In the genomic region with DNA sequence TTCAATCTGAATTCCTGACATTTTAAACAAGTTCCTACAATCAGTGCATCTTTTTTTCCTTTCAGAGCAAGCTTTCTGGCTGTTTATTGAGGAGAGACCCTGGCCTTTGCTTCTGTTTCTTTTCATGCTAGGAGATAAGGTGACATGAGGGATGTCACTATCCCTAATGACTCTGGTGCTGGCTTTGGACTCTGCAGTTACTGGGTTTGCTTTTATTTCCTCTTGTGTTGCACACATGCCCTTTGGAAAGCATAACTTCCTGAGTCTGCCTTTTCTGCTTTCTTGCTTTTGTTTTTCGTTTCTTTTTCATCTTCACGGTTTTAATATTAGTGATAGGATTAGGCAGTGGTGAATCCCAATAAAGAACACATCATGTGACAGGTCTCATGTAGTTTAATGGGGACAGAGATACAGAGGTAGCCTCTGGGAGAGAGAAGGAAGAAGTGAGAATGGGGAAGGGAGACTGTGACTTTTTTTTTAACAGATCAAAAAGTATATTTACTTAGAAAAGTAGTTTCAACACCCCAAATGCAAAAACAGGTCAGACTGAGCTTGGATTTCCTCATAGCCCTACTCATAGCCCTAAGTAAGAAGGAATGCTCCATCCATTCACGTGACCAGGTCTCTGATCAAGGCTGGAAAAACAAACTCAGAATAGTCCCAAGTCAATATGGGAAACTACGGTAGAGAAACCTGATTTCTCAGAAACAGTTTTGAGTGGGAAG, we compare ENCODE assay signal across 33 mouse cellular contexts.
DNase-seq lines count a peak whose midpoint lies in the region; ATAC-seq and TF ChIP-seq lines count a peak whose summit lies in the region.
"Had no signal": no experiment of that assay in that cellular context is flagged by ENCODE, and none has a peak within 500 bp of the region (broad histone marks: within the 10 kb centered on the region; RNA-seq: fewer than 3 reads in every experiment).

No protein-coding gene starts in this region.

- WGBS in lung, postnatal 0 days = 48% methylated on average over 4 of the region's 4 CpGs

- peak; percentile 57 for ATAC-seq in lung, postnatal 0 days
- ATAC-seq in megakaryocyte progenitor cell, adult 5-6 weeks (replicated peaks; ENCODE audit: poor library complexity) = peak; percentile 74
- ATAC-seq: forebrain, embryonic 13.5 days; forebrain, postnatal 0 days; hindbrain, postnatal 0 days; inflammation-experienced regulatory T-cells, adult 6 months; intestine, embryonic 16.5 days; Patski had no signal

- no peak overlapping the region for H3K9ac ChIP-seq in lung, postnatal 0 days (replicated peaks; ENCODE audit: low read depth)
- H3K9ac ChIP-seq: embryonic facial prominence, embryonic 13.5 days; forebrain, embryonic 13.5 days; forebrain, postnatal 0 days; heart, embryonic 13.5 days; hindbrain, embryonic 14.5 days had no signal

- no peak overlapping the region for H3K4me3 ChIP-seq in lung, postnatal 0 days (ENCODE audit: low read depth, low read length)
- H3K4me3 ChIP-seq: embryonic facial prominence, embryonic 10.5 days; embryonic facial prominence, embryonic 13.5 days; erythroblast, embryonic 14.5 days; forebrain, embryonic 10.5 days; forebrain, embryonic 13.5 days; heart, embryonic 13.5 days had no signal

- no peak overlapping the region for H3K27ac ChIP-seq in lung, postnatal 0 days (ENCODE audit: low read length)
- H3K27ac ChIP-seq: embryonic facial prominence, embryonic 10.5 days; embryonic facial prominence, embryonic 13.5 days; forebrain, embryonic 10.5 days; forebrain, embryonic 13.5 days; heart, embryonic 13.5 days; hindbrain, embryonic 14.5 days; hindbrain, postnatal 0 days had no signal

- no peak overlapping the region for H3K4me2 ChIP-seq in lung, postnatal 0 days (replicated peaks; ENCODE audit: low read depth, low read length)
- H3K4me2 ChIP-seq: embryonic facial prominence, embryonic 13.5 days; forebrain, embryonic 13.5 days; heart, embryonic 13.5 days; hindbrain, embryonic 14.5 days had no signal

- H3K9me3 ChIP-seq in lung, postnatal 0 days (ENCODE audit: low read length) = no peaks in the 10 kb centered on the region
- H3K9me3 ChIP-seq: embryonic facial prominence, embryonic 10.5 days; embryonic facial prominence, embryonic 13.5 days; forebrain, embryonic 10.5 days; forebrain, embryonic 13.5 days; G1E; heart, embryonic 13.5 days had no signal

- no peaks in the 10 kb centered on the region for H3K27me3 ChIP-seq in lung, postnatal 0 days (replicated peaks; ENCODE audit: insufficient read depth, low read length)
- H3K27me3 ChIP-seq: CH12.LX; embryonic facial prominence, embryonic 13.5 days; forebrain, embryonic 13.5 days; heart, embryonic 13.5 days; Patski had no signal

- TF ChIP-seq CTCF in lung, postnatal 0 days (IDR thresholded peaks at IDR 0.05) = no peak

- no peaks in the 10 kb centered on the region for H3K36me3 ChIP-seq in lung, postnatal 0 days (ENCODE audit: insufficient read depth, low read length)
- H3K36me3 ChIP-seq: embryonic facial prominence, embryonic 10.5 days; embryonic facial prominence, embryonic 13.5 days; forebrain, embryonic 10.5 days; G1E; heart, embryonic 13.5 days had no signal

- TF ChIP-seq EP300 in lung, postnatal 0 days (IDR thresholded peaks at IDR 0.05) = no peak

- peak; percentile 18 for DNase-seq in adrenal gland, postnatal 14 days
- no peak for DNase-seq in adrenal gland, postnatal 10 days
- DNase-seq in lung, postnatal 0 days (ENCODE audit: low spot score) = peak; percentile 50
- DNase-seq in lung, postnatal 4 days = no peak
- peak; percentile 33 for DNase-seq in fibroblast of lung, adult 2 months (ENCODE audit: low read depth)
- DNase-seq in layer of hippocampus, postnatal 10 days (ENCODE audit: low spot score in 2 of 2) = no peak
- DNase-seq in frontal cortex, postnatal 10 days (ENCODE audit: low spot score in 2 of 2) = no peak
- DNase-seq: adrenal gland, adult 8-10 months; B cell, adult 2 months; cerebellum, adult 11 months; cerebellum, adult 2 months; cerebellum, adult 9-11 months; cerebellum, postnatal 25 days; embryo, embryonic 11 days; forebrain, postnatal 0 days; gastrocnemius, postnatal 25 days; heart, adult 11 months; heart, postnatal 14 days; heart, postnatal 4 days had no signal

- no peaks in the 10 kb centered on the region for H3K4me1 ChIP-seq in lung, postnatal 0 days (ENCODE audit: insufficient read depth, low read depth, low read length)
- H3K4me1 ChIP-seq: embryonic facial prominence, embryonic 10.5 days; embryonic facial prominence, embryonic 13.5 days; forebrain, embryonic 10.5 days; forebrain, embryonic 13.5 days had no signal

Comparison
In these comparisons a context has a peak if more than half of its experiments do, and no peak if none do; other contexts are left out.
1. DNase-seq: peak in adrenal gland, postnatal 14 days (single experiment), lung, postnatal 0 days (single experiment) and fibroblast of lung, adult 2 months (single experiment); none in adrenal gland, postnatal 10 days (single experiment), lung, postnatal 4 days (0 of 2), layer of hippocampus, postnatal 10 days (0 of 2) and frontal cortex, postnatal 10 days (0 of 2).